Mouse (Mus musculus): ENCODE data around the gene Vasp. TPM values are rescaled to one million over a fixed set of nuclear protein-coding genes. Genes with fewer than 3 reads are reported as not detected.

The Vasp gene
- polyA plus RNA-seq, 1 experiment from 2014 or later, result 66.4 TPM

DNA sequence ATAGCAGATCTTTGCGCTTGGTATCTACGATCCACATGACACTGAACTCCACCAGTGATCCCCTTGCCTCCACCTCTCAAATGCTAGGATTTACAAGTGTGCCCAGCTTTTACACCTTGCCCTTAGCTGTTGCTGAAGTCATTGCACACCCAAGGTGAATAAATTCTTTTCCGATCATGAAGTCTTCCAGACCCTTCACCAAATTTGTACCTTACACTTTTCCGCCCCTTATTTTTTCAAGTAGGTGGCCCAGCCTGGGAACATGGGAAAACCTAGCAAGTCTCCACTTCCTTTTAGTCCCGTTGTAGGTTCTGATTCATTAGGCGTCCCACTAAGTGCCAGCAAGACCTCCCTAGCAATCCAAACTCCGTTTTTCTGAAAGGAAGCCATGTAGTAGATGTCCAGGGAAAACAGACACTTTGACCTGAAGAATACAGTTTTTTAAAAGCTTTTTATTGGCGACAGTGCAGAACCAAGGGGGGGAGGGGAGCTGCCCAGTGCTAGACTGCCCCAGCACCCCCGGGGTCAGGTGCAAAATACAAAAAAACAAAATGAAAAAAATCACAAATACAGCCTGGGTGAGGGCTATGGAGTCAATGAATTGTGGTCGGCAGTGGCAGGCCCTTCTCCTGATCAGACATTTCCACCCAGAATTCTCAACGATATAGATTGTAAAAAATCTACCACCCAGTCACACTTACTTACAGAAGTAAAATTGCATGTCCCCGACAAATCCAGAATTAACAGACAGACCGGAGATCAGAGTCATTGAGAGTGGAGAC is 30.8 kb upstream of the Vasp start:
- no peaks in the 10 kb centered on the region for H3K36me3 ChIP-seq
- H3K27me3 ChIP-seq, result peaks cover 63% of the 10 kb centered on the region
- no peak overlapping the region for H3K27ac ChIP-seq
- H3K4me1 ChIP-seq (replicated peaks), result peaks cover 26% of the 10 kb centered on the region
- H3K4me2 ChIP-seq, result peak overlapping the region; percentile 53; the same call in 1 of the 2 replicates
- H3K9ac ChIP-seq (replicated peaks), result no peak overlapping the region
- WGBS, result 49% methylated on average over 13 of the region's 13 CpGs
- H3K4me3 ChIP-seq (replicated peaks), result no peak overlapping the region; the same call in 1 of the 2 replicates
- no peak for ATAC-seq (ENCODE audit: insufficient number of reproducible peaks, insufficient read depth, low FRiP score, low TSS enrichment, low read depth)
- no peaks in the 10 kb centered on the region for H3K9me3 ChIP-seq

DNA sequence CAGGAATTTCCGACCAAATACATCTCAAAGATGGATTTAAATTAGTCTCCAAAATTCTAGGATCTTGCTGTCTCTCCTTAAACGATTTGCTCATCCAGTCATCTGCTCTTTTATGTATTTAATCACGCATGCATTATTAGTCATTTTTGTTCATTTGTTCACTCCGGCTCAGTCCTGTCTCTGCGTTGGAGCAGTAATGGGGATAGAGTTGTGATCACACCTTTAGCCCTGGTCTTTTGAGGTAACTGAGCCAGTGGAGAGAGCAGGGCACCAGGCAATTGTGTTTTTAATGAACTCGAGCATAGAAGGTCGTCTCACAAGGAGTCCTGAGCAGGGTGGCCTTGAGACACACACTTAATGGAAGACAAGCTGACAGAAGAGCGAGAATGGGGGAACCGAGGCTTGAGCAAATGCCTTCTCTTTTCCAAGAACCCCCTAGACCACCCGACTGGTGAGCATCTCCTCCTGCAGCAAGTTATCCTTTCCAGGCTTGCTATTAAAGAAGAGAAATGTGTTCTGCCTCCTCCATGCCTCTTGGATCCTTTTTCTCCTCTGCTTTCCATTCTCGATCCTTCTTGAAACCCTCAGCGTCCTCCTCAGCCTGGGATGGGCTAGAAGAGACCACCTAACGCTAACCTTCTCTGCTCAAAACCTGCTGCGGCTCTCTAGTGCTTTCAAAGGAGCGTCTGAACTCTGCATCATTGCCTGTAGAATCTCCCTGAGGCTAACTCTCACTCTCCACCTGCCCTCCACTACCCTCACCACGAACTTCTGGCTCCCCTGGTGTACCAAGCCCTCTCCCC is 30.0 kb upstream of the Vasp start:
- H3K27me3 ChIP-seq, result peaks cover 55% of the 10 kb centered on the region
- no peak overlapping the region for H3K27ac ChIP-seq
- no peak for ATAC-seq (ENCODE audit: insufficient number of reproducible peaks, insufficient read depth, low FRiP score, low TSS enrichment, low read depth)
- H3K4me3 ChIP-seq (replicated peaks), result peak overlapping the region; percentile 41
- no peak overlapping the region; the same call in 1 of the 2 replicates for H3K9ac ChIP-seq (replicated peaks)
- H3K4me2 ChIP-seq, result peak overlapping the region; percentile 53
- WGBS, result 13% methylated on average over 16 of the region's 16 CpGs
- H3K36me3 ChIP-seq, result no peaks in the 10 kb centered on the region
- H3K9me3 ChIP-seq, result no peaks in the 10 kb centered on the region
- H3K4me1 ChIP-seq (replicated peaks), result peaks cover 26% of the 10 kb centered on the region

DNA sequence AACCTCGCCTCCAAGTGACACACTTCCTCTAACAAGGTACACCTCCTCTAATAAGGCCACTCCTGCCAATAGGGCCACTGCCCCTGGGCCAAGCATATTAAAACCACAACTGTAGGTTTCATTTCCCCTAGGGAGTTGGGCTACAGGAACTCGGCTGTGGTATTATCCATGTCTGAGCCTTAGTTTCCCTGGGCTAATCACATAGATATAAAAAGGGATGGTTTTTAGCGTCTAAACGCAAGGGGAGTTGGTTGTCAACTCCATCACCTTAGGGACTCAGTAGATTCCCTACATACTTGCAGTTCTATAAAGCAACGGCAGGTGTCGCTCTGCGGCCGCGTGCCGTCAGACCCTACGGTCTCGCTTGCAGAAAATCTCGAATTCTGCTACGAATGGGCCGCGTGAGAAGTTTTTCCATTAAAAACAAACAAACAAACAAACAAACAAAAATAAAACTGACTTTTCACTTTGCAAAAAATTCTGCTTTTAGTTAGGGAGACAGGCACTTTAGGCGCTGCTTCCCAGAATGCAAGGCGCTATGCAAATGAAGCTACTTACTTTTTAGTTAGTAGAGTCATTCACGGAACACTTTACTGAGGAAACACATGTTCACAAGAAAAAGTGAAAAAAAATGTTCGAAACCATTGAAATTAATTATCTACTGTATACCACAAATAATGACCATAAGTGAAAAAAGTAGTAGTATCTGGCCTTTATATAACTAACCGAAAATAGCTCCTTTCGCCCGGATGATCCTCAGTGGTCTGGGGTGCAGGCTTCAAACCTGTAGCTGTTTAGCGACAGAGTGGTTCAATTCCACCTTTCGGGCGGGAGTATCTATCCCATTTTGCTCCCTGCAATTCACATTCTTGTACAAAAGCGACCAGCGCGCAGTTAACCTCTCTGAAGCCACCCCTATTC is 29.1 kb upstream of the Vasp start:
- ATAC-seq (ENCODE audit: insufficient number of reproducible peaks, insufficient read depth, low FRiP score, low TSS enrichment, low read depth), result peak; percentile 44; the same call in 1 of the 2 replicates
- Histone ChIP-seq H3K9ac (replicated peaks) (0 out of 2 replicates have a peak overlapping the region, but pooled peaks have one; percentile 27), H3K36me3 (no peaks in the 10 kb centered on the region), H3K4me2 (peak overlapping the region; percentile 53), H3K4me1 (replicated peaks) (peaks cover 26% of the 10 kb centered on the region), H3K27ac (no peak overlapping the region), H3K4me3 (replicated peaks) (peak overlapping the region; percentile 41), H3K27me3 (peaks cover 46% of the 10 kb centered on the region), H3K9me3 (no peaks in the 10 kb centered on the region)
- under 1% methylated on average over 29 of the region's 29 CpGs for WGBS

DNA sequence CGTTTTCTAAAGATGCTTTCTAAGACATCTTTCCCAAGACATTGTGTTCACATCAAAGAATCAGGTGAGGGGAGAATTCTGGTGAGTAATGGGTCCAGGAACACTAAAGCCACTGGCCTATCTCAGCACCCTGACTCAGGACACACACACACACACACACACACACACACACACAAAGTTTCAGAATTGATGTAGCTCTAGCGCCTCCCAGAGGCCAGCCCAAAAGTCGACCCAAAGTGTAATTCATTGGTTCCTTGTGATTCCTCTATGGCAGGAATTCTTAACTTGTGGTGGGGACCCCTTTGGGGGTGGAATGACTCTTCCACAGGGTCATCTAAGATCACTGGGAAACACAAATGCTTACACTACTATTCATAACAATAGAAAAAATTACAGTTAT is 27.6 kb upstream of the Vasp start:
- H3K27me3 ChIP-seq, result peaks cover 31% of the 10 kb centered on the region
- no peaks in the 10 kb centered on the region for H3K9me3 ChIP-seq
- H3K27ac ChIP-seq, result no peak overlapping the region
- no peak overlapping the region for H3K9ac ChIP-seq (replicated peaks)
- no peak overlapping the region for H3K4me2 ChIP-seq
- WGBS, result 26% methylated on average over 3 of the region's 3 CpGs
- H3K4me3 ChIP-seq (replicated peaks), result no peak overlapping the region
- peaks cover 21% of the 10 kb centered on the region; the same call in 1 of the 2 replicates for H3K4me1 ChIP-seq (replicated peaks)
- H3K36me3 ChIP-seq, result no peaks in the 10 kb centered on the region
- ATAC-seq (ENCODE audit: insufficient number of reproducible peaks, insufficient read depth, low FRiP score, low TSS enrichment, low read depth), result no peak

DNA sequence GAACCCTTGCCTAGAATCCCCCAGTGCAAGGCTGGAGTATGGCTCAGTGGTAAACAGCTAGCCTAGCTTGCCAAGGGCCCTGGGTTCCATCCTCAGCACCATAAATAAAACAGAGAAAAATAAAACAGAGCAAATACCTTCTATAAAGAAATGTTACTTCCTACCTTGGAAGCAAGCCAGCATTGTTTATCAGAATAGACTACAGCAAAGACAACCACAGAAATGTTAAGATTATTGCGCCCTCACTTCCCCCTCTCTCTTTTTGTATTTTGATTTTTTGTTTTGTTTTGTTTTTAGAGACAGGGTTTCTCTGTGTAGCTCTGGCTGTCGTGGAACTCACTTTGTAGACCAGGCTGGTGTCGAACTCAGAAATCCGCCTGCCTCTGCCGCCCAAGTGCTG is 26.2 kb upstream of the Vasp start:
- no peaks in the 10 kb centered on the region for H3K36me3 ChIP-seq
- H3K27me3 ChIP-seq, result peaks cover 17% of the 10 kb centered on the region
- no peak overlapping the region for H3K27ac ChIP-seq
- H3K9me3 ChIP-seq, result no peaks in the 10 kb centered on the region
- no peak overlapping the region for H3K4me2 ChIP-seq
- H3K4me3 ChIP-seq (replicated peaks), result no peak overlapping the region
- H3K4me1 ChIP-seq (replicated peaks), result peaks cover 13% of the 10 kb centered on the region; the same call in 1 of the 2 replicates
- H3K9ac ChIP-seq (replicated peaks), result no peak overlapping the region
- no peak for ATAC-seq (ENCODE audit: insufficient number of reproducible peaks, insufficient read depth, low FRiP score, low TSS enrichment, low read depth)
- 88% methylated on average over 5 of the region's 5 CpGs for WGBS

DNA sequence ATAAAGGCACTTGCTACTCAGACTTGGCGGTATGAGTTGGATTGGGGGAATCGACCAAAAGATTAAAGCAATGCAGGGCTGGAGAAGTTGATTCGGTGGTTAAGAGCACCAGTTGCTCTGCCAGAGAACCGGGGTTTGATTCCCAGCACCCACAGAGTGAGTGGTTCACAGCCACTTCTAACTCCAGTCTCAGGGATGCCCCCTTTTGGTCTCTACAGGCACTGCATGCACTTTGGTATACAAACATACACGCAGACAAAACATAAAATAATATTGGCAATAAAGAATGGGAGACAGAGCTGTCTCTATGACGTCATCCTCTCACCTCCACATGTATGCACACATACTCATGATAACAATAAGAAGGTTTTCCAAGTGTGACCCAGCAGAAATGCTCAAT is 25.4 kb upstream of the Vasp start:
- Histone ChIP-seq H3K9ac (replicated peaks) (no peak overlapping the region), H3K9me3 (no peaks in the 10 kb centered on the region), H3K4me2 (no peak overlapping the region), H3K36me3 (no peaks in the 10 kb centered on the region), H3K27me3 (peaks cover 9% of the 10 kb centered on the region), H3K4me1 (replicated peaks) (peaks cover 13% of the 10 kb centered on the region; the same call in 1 of the 2 replicates), H3K27ac (no peak overlapping the region), H3K4me3 (replicated peaks) (no peak overlapping the region)
- ATAC-seq (ENCODE audit: insufficient number of reproducible peaks, insufficient read depth, low FRiP score, low TSS enrichment, low read depth), result no peak
- WGBS, result 85% methylated on average over 6 of the region's 6 CpGs

DNA sequence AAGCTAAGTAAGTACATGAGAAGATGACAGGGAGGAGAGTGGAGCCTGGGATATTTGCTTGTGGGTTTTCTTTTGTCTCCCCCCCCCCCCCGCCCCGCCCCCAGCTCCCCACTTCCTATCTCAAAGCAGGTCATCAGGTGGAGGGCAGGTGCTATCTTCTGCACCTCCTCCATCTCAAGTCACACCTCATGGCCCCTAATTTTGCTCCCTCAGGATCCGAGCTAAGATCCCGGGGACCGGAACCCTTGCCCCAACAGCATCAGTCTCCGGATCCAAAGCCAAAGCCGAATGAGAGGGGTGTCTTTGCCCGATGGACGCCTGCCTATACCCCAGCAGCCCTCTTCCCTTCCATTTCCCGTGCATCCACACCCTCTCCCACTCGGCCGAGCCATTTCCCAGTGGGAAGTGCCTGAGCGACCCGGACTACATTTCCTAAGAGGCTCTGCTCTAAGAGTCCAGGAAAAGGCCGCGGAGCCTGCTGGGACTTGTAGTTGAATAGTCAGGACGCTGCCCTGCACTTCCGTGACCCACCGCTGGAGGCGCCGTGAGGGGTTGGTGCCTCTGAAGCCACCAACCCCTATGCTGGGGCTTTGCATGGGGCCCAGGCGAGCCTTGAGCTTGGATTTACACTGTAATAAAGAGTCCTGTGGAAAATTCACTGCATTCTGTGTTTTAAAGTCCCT is 24.0 kb upstream of the Vasp start:
- Histone ChIP-seq H3K9ac (replicated peaks) (peak overlapping the region; percentile 61), H3K4me2 (peak overlapping the region; percentile 57), H3K27ac (no peak overlapping the region), H3K9me3 (no peaks in the 10 kb centered on the region), H3K27me3 (no peaks in the 10 kb centered on the region), H3K4me3 (replicated peaks) (peak overlapping the region; percentile 36), H3K4me1 (replicated peaks) (peaks cover 17% of the 10 kb centered on the region), H3K36me3 (no peaks in the 10 kb centered on the region)
- peak; percentile 60; the same call in 1 of the 2 replicates for ATAC-seq (ENCODE audit: insufficient number of reproducible peaks, insufficient read depth, low FRiP score, low TSS enrichment, low read depth)
- 14% methylated on average over 22 of the region's 22 CpGs for WGBS

DNA sequence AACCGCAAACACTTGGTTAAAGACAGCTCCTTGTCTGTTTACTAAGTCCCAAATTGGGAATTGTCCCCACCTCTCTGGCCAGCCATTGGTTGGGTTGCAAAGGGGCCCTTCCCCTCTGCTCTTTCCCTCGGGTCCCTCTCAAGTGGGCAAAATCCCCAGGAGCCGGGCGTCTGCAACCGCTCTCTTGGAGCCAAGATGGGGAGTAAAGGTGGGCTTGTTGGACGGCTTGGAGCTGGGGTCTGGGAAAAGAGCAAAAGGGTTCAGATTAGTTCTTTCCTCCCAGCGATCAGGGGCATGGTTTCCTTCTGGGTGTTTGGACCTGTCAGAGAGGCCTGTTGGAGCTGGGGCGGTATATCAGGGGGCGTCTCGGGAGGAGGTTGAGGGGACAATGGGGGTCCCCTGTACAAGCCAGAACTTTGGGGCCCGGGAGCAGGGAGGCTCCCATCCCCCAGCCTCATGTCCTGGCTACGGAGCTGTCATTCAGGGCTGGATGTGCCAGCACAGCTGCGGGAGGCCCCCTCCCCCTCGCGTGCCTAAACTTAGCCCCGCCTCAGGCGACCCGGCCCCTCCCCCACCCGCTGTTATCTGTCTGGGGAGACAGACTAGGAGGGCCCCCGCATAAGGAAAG is 19.5 kb upstream of the Vasp start:
- ATAC-seq (ENCODE audit: insufficient number of reproducible peaks, insufficient read depth, low FRiP score, low TSS enrichment, low read depth), result peak; percentile 33; the same call in 1 of the 2 replicates
- under 1% methylated on average over 20 of the region's 20 CpGs for WGBS
- peak overlapping the region; percentile 46; the same call in 1 of the 2 replicates for H3K27ac ChIP-seq

DNA sequence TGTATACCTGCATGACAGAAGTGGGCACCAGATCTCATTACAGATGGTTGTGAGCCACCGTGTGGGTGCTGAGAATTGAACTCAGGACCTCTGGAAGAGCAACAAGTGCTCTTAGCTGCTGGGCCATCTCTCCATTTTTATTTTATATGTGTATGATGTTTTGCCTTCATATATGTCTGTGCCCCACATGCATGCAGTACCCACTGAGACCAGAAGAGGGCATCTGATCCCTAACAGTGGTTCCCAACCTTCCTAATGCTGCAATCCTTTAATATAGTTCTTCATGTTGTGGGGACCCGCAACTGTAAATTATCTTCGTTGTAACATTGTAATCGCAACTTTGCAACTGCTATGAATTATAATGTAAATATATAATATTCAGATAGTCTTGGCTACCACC is 13.1 kb upstream of the Vasp start:
- no peaks in the 10 kb centered on the region for H3K9me3 ChIP-seq
- H3K4me3 ChIP-seq (replicated peaks), result no peak overlapping the region
- ATAC-seq (ENCODE audit: insufficient number of reproducible peaks, insufficient read depth, low FRiP score, low TSS enrichment, low read depth), result no peak
- no peaks in the 10 kb centered on the region for H3K36me3 ChIP-seq
- H3K27me3 ChIP-seq, result peaks cover 49% of the 10 kb centered on the region
- no peak overlapping the region for H3K4me2 ChIP-seq
- peaks cover 10% of the 10 kb centered on the region; the same call in 1 of the 2 replicates for H3K4me1 ChIP-seq (replicated peaks)
- H3K27ac ChIP-seq, result no peak overlapping the region
- WGBS, result 32% methylated on average over 4 of the region's 4 CpGs
- H3K9ac ChIP-seq (replicated peaks), result no peak overlapping the region

More for the DNA sequence above, 19.5 kb upstream of the Vasp start:
- Histone ChIP-seq H3K9me3 (no peaks in the 10 kb centered on the region), H3K4me2 (peak overlapping the region; percentile 59), H3K4me3 (replicated peaks) (peak overlapping the region; percentile 36), H3K9ac (replicated peaks) (peak overlapping the region; percentile 51), H3K4me1 (replicated peaks) (peaks cover 18% of the 10 kb centered on the region), H3K36me3 (no peaks in the 10 kb centered on the region), H3K27me3 (no peaks in the 10 kb centered on the region)

DNA sequence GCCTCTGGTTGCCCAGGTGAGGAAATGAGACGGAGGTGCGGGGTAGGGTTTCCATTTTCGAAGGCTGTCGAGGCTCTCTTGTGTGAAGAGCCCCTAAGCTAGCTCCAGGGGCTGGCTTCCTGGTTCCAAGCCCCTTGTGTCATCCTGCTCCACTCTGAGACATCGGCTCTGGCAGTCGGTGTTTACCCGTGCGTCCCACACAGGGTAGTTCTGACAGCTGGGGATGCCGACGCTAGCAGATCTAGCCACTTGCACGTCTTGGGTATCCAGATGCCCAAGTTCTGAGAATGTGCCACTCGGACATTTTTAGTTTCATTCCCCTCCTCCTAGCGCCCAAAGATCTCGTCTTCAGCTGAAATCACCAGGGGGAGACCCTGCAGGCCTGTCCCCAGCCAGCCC is 11.8 kb upstream of the Vasp start:
- no peak for ATAC-seq (ENCODE audit: insufficient number of reproducible peaks, insufficient read depth, low FRiP score, low TSS enrichment, low read depth)
- peak overlapping the region; percentile 98 for H3K4me2 ChIP-seq
- 40% methylated on average over 14 of the region's 14 CpGs for WGBS
- peaks cover 62% of the 10 kb centered on the region for H3K27me3 ChIP-seq
- H3K4me3 ChIP-seq (replicated peaks), result no peak overlapping the region
- H3K9me3 ChIP-seq, result no peaks in the 10 kb centered on the region
- H3K4me1 ChIP-seq (replicated peaks), result peaks cover 17% of the 10 kb centered on the region
- no peak overlapping the region for H3K9ac ChIP-seq (replicated peaks)
- H3K36me3 ChIP-seq, result no peaks in the 10 kb centered on the region
- H3K27ac ChIP-seq, result no peak overlapping the region
